Mouse (Mus musculus) fibroblast of lung, adult 2 months (primary cell): ENCODE results near the gene Sdc1.

ENCODE experiments used
- DNase-seq: peaks from one replicate; pipeline ENCODE4 v3.0.0-alpha.2; 2011; ENCODE audit warnings: low read depth

The Sdc1 gene

DNA sequence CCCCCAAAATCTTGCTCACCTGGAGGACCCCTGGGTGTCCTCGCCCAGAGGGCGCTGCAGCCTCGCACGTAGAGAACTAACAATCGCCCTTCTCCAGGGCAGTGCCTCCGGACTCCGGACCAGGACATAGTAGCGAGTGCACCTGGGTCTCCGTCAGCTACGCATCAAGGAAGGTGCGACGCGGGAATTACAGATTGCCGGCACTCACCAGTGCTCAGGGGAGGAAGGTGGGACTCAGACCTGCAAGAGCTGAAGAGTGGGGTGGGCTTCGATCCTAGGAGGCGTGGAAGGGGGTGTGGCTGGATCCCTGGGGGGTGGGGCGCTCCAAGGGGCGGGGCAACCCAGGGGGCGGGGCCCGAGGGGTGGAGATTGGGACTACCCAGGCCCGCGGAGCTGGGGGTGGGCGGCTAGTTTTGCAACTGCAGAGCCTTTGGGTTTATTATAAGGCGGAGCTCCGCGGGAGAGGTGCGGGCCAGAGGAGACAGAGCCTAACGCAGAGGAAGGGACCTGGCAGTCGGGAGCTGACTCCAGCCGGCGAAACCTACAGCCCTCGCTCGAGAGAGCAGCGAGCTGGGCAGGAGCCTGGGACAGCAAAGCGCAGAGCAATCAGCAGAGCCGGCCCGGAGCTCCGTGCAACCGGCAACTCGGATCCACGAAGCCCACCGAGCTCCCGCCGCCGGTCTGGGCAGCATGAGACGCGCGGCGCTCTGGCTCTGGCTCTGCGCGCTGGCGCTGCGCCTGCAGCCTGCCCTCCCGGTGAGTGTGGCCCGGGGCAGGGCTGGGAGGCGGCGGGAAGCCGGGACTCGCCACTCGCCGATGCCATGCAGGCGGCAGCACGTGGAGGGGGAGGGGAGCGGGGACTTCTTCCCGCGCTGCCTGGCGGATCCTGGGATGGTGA lies at the start of gene Sdc1:
Sdc1 (plus strand) TSS at position 378 of the 898 bp plus-strand sequence.
- peak; percentile 51 for DNase-seq

DNA sequence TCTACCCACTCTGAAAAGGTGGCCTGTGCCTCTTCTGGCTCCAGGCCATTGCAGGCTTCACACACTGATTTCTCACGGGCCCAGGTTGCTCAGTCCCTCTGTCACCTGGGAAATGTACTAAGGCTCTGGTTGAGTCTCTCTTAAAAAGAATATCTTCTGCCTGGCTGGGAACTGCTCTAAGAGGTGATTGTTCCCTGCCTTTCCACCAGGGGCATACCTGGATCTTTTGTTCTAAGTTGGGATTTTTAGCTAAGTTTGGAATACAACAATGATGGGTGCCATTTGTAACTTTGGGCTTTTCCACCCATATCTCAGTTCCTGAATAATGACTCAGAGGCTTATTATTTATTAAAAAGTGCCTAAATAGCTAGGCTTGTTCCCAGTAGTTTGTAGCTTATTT lies 44.2 kb upstream of the Sdc1 start:
- no peak for DNase-seq

DNA sequence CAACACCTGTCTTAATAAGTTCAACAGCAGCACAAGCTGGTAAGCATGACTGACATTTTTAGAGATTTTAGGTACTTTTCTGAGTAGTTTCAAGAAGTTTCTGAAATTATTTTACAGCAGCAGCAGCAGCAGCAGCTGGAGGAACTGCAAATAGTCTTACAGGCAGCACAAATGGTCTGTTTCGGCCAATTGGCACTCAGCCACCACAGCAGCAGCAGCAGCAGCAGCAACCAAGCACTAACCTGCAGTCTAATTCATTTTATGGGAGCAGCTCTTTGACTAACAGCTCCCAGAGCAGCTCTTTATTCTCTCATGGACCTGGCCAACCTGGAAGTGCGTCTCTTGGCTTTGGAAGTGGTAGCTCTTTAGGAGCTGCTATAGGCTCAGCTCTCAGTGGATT lies 42.4 kb upstream of the Sdc1 start:
- DNase-seq, result no peak

GRCm38 (mm10) chr12:8753654-8754053 lies 17.5 kb upstream of the Sdc1 start:
- no peak for DNase-seq

DNA sequence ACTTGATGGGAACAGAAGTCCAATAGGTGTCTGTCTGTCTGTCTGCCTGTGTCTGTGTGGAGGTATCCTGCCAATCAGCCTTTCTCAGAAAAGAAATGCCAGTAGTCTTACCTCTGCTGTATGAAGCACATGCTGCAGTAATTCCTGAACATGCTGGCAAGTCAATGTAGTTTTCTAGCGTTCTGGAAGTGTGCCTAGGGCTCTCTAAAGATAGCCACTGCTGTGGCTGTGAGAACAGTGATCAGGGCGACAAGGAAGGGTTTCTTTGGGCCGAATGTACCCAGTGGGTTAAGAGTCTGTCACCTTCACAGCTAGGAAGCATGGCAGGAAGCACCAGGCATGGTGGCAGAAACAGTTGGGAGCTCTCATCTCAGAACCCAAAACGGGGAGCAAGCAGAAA lies 17.0 kb upstream of the Sdc1 start:
- no peak for DNase-seq

DNA sequence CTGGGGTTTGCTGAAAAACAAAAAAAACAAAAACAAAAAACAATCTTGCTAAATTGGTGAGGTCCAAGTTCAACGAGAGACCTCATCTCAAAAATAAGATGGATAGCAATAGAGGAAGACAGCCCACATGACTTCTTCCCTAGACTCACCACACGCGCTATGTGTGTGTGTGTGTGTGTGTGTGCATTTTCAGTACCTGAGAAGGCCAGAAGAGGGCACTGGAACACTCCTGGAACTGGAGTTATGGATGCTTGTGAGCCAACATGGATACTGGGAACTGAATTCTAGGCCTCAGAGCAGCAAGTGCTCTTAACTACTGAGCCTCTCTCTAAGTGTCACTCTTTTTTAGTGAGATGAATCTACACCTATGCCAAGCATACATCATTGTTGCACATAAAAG lies 13.1 kb upstream of the Sdc1 start:
- no peak for DNase-seq

DNA sequence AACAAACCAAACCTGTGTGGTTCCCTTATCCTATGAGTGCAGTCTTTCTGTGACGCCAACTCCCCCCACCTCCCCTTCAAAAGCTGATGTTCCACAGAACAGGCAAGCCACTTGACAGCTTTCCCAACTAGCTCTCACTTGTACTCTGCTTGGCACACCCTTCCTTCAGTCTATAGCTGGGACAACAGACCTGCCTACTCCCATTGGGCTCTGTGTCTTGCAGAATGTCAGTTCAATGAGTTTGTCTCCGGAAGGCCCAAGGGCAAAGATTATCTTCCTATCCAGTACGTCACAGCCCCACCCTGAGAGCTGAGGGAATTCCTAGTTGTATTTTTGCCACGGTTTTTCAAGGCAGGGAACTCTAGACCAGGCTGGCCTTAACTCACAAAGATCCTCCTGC lies 12.0 kb upstream of the Sdc1 start:
- DNase-seq, result no peak

DNA sequence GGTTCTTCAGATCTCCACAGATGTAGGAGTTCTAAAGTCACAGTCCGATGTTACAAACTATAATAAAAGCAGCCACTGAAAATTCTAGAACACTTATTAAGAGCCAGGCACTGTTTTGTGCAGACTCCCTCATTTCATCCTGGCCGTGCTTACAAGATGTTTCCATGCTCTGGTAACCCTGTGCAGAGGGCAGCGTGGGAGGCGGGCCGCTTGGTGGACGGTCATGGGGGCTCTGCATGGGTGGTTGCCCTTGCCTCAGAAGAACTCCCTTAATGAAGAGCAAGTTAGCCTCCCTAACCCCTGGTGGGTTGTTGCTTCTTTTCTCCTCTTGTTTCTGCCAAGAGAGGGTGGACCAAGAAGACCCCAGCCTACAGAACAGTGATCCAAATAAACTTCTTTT lies 11.3 kb upstream of the Sdc1 start:
- no peak for DNase-seq

GRCm38 (mm10) chr12:8760561-8760960 lies 10.6 kb upstream of the Sdc1 start:
- DNase-seq, result no peak

DNA sequence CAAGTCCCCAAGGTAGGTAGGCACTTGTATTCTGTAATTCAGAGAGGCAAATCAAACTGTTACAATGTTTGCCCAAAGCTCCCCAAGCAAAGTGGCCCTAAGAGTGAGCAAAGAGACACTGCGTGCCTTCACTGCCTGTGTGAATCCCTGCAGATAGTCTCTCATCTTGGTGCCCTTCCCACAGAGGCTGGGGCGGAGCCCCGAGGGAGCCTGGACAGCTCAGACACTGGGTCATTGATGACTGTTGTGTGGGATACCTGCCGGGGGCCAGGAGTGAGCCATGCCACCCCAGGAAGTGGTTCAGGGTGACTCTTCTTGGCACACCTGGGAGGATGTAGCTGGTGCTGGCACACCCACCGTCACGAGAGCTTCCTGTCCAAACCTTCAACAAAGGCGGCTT lies 10.1 kb upstream of the Sdc1 start:
- DNase-seq, result no peak

- no peak for DNase-seq
Measured at GRCm38 (mm10) chr12:8762667-8763066, 8.5 kb upstream of the Sdc1 start.

- no peak for DNase-seq
Measured at GRCm38 (mm10) chr12:8764221-8764930, 6.7 kb upstream of the Sdc1 start.

DNA sequence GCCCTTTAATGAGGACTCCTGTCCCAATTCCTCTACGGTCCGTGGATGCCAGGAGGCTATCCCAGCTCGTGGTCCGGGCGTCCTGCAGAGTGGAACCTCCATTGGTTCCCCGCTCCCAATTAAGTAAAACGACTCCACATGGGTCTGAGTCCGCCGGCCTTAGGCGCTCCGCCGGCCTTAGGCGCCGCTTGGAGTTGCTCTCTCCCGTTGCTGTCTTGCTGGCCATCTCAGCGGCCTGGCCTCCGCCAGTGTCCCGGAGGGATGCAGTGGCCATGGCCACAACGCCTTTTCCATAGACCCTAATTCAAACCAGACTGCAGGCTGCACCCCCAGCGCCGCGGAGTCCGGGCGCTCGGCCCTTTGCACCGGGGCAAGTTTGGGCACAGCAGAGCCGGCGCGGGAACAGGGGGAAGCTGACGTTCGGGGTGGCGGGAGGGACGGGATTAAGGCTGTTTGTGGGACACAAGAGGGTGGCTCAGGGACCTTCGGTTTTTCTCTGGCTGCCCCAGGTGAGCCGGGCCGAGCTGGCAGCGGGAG lies 789 bp downstream of the Sdc1 start:
- DNase-seq, result no peak

- DNase-seq, result no peak
Measured at GRCm38 (mm10) chr12:8772451-8773143, 1.5 kb downstream of the Sdc1 start.

DNA sequence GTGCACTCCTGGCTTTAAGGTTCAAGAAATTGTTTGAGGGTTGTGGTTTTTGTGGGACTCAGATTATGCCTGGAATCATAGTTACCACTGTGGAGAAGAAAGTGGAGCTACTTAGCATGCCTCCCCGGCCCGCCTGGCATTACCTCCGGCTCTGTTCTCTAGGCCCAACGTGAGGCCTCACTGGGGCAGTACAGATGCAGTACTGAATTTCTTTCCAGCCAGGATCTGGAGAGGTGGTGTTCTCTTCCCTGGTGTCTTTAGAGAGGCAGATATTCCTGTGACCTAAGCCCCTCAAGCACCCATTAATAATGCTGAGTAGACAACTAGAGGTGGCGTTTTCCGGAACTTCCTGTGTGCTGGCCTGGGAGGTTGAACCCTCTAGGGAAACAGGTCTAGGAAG lies 2.2 kb downstream of the Sdc1 start:
- DNase-seq, result no peak

DNA sequence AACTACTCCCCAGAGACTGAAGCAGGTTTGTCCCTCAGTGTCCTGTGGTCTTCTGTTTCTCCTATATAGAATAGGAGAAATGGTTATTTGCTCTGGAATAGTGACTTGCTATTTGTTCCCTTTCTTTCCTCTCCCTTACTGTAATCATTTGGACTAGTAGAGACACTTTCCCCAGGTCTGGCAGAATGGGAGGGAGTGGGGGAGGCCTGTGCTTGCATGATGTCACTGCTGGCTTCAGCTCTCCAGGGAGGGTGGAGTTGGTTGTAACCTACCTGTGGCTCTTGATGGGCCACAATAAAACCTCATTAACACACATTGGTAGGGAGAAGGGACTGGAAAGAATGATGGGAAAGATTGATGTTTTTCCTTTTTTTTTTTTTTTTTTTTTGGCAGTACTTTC lies 3.1 kb downstream of the Sdc1 start:
- no peak for DNase-seq

DNA sequence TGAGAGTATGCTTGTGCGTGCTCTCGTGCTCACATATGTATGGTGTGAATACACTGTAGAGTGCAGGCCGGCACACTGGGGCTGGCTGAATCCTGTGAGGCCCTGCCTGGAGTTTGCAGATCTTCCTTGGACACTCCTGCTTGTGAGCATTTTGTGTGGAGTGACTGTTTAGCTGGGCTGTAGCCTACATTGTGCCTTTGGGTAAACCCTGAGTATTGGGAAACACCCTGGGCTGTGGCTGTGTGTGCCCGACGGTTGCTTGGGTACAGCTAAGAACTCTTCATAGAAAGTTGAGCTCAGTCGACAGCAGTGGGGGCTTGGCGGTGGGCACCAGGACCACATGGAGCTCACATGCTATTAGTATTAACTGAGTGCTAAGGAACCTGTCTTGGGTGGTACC lies 5.1 kb downstream of the Sdc1 start:
- no peak for DNase-seq

DNA sequence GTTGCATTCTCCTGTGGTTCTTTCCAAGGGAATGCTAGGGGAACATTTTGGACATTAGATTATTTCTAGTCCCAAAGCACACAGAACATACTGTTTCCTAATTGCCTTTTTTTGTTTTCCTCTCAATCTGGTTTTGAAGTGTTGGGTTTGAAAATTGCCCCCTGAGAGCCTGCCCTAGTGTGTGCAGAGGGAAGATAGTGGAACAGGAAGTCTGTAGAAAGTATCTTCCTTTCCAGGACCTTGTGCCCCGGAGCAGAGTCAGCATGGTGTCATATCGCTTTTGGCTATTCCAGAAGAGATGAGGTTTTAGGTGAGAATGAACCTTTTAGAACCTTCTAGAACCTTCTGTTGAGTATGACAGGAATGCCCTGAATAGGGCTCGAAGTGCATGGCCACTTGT lies 5.6 kb downstream of the Sdc1 start:
- DNase-seq, result no peak

- DNase-seq, result no peak
Measured at GRCm38 (mm10) chr12:8778106-8778505, 7.0 kb downstream of the Sdc1 start.

- DNase-seq, result no peak
Measured at GRCm38 (mm10) chr12:8779851-8780250, 8.7 kb downstream of the Sdc1 start.

GRCm38 (mm10) chr12:8781121-8781520 lies 10.0 kb downstream of the Sdc1 start:
- no peak for DNase-seq

DNA sequence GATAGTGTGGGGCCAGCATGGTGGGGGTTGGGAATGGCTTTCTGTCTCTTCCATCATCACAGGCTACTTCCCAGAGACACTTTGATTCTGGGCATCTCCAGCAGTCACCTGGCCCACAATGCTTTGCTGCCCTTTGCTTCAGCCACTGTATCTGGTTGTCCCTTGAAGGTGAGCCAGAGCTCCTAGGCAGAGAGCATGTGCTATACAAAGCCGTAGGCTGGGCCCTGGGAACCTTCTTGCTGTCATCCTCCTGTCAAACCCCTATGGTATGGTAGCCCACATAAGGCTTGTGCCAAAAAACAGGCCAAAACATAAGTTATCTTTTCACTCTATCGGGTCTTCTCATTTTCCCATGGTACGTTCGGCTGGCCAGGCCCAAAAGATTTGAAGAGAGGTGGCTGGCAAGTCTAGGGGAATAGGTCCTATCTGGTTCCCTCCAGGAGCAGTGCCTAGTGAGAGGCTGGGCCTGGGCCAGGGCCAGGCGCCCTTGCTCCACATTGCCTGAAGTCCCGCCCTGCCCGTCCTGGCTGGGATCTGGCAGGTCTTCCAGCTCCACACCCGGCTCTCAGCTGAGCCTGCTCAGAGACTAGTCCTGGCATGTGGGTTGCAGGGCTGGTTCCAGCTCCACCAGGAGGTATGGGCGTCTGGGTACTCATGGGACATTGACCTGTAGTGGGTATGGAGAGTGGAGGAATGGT lies 10.7 kb downstream of the Sdc1 start:
- peak; percentile 82 for DNase-seq
